Mouse (Mus musculus) neural tube, embryonic 11.5 days (tissue): ENCODE data around the gene D630036H23Rik. TPM values are rescaled to one million over a fixed set of nuclear protein-coding genes. Genes with fewer than 3 reads are reported as not detected.

Experiments
- ATAC-seq: fragments of 200-750 bp; cut with Nextera tagmentation; 2 replicates; pipeline ENCODE4 v1.8.0; 2017; ENCODE audit warnings: moderate number of reproducible peaks, mild to moderate bottlenecking, moderate TSS enrichment, moderate library complexity; ENCODE audit not compliant: insufficient read depth, low FRiP score, low TSS enrichment
- DNase-seq: peaks from one replicate; pipeline ENCODE4 v3.0.0-alpha.2; 2015; ENCODE audit warnings: low spot score
- H3K27ac ChIP-seq: fragments of 300-500 bp; sonication (generic); 2 replicates; pipeline ENCODE4 v1.5.1; 2014; ENCODE audit warnings: low read depth, mild to moderate bottlenecking, low read length
- H3K27me3 ChIP-seq: fragments of 300-500 bp; sonication (generic); 2 replicates; pipeline ENCODE4 v1.6.1; 2014; ENCODE audit warnings: mild to moderate bottlenecking, low read length, mixed read lengths; ENCODE audit not compliant: control insufficient read depth, insufficient read depth
- H3K36me3 ChIP-seq: fragments of 300-500 bp; sonication (generic); 2 replicates; pipeline ENCODE4 v1.6.1; 2014; ENCODE audit warnings: mild to moderate bottlenecking, low read length, moderate library complexity, mixed read lengths; ENCODE audit not compliant: control insufficient read depth, insufficient read depth
- H3K4me1 ChIP-seq: fragments of 300-500 bp; sonication (generic); 2 replicates; pipeline ENCODE4 v1.6.1; 2014; ENCODE audit warnings: low read length, mixed read lengths; ENCODE audit not compliant: control insufficient read depth, insufficient read depth
- H3K4me2 ChIP-seq: fragments of 300-500 bp; sonication (generic); 2 replicates; pipeline ENCODE4 v1.6.1; 2014; ENCODE audit warnings: low read depth, mild to moderate bottlenecking, moderate library complexity
- H3K4me3 ChIP-seq: fragments of 300-500 bp; sonication (generic); 2 replicates; pipeline ENCODE4 v1.5.1; 2014; ENCODE audit warnings: low read depth, low read length
- H3K9ac ChIP-seq: fragments of 300-500 bp; sonication (generic); 2 replicates; pipeline ENCODE4 v1.6.1; 2014; ENCODE audit warnings: mild to moderate bottlenecking, low read length
- H3K9me3 ChIP-seq: fragments of 300-500 bp; sonication (generic); 2 replicates; pipeline ENCODE4 v1.6.1; 2016; ENCODE audit warnings: low read length; ENCODE audit not compliant: control insufficient read depth
- WGBS: fragments of 180-500 bp; shearing (Covaris S2); extraction: QIAGEN DNeasy Blood & Tissue Kit; methylation state at CpG from one replicate; pipeline ENCODE4 v1.1.7; 2014; 5-methylcytosine and 5-hydroxymethylcytosine counted together
- polyA plus RNA-seq: library from polyadenylated mRNA; unstranded; fragments of >200 nt; fragmentation: Nextera tagmentation; extraction: Ambion mirVana; gene quantifications from 2 replicates; pipeline ENCODE4 v1.2.1, GENCODE M21; 2014

D630036H23Rik gene
- polyA plus RNA-seq: 1.1 and 1.2 TPM in 2 replicates

DNA sequence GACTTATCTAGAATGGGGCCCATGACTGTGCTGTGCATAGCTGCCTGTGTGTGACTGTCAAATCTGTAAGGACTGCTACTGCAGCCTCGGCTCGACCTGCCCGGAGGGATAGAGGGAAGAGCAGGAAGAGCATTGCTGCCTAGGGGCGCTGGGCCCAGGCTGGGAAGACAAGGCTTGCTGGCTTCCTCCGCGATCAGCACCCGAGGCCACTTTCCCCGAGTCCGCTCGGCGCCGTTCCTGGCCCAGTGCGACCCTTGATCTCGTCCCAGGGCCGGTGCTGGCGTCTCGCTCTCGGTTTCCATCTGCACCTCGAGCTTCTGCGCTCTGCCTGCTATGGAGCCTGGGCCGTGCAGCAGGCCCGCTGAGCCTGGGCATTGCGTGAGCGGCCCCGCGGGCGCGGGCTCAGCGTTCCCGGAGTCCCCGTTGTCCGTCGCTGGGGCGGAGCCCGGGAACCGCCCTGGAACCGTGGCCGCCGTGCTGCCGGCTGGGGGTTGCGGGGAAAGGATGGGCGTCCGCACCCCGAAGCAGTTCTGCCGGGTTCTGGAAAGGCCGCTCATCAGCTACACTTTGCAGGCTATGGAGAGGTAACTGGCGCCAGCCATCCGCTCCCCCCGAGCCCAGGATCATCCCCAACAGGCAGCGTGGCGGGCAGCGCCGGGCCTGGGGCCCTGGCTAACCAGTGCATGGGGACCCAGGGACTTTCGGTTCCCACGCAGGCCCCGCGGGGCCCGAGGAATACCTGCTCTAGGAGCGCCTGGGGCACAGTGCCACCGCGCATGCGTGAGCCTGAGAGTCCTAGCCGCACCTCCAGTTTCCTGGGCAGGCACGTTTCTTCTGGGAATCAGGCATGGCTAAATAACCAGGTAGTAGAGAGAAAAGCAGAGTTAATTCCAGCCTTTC lies at the start of gene D630036H23Rik, which contains the start of gene Ispd:
Gene D630036H23Rik, minus strand, starts transcription at position 741 of the 900 bp plus-strand sequence.
Gene Ispd, plus strand, starts transcription at position 10 of the 900 bp plus-strand sequence.
- DNase-seq (peak; percentile 88), ATAC-seq (peak; percentile 91)
- H3K27me3 ChIP-seq: no peaks in the 10 kb centered on the region
- no peaks in the 10 kb centered on the region for H3K36me3 ChIP-seq
- H3K27ac ChIP-seq: peak within 1 kb of the TSS; percentile 88
- H3K4me2 ChIP-seq: peak within 1 kb of the TSS; percentile 71
- WGBS: under 1% methylated on average over 64 of the region's 64 CpGs
- H3K4me3 ChIP-seq: peak within 1 kb of the TSS; percentile 54
- no peaks in the 10 kb centered on the region for H3K9me3 ChIP-seq
- peak within 1 kb of the TSS; percentile 95 for H3K9ac ChIP-seq
- H3K4me1 ChIP-seq: no peaks in the 10 kb centered on the region

- ATAC-seq (peak; percentile 54; the same call in 1 of the 2 replicates), DNase-seq (peak; percentile 16)
- WGBS: 46% methylated on average over 15 of the region's 15 CpGs
- Histone ChIP-seq H3K4me3 (no peak overlapping the region), H3K4me1 (no peaks in the 10 kb centered on the region; the same call in 1 of the 2 replicates), H3K27me3 (no peaks in the 10 kb centered on the region), H3K36me3 (no peaks in the 10 kb centered on the region), H3K9me3 (no peaks in the 10 kb centered on the region), H3K4me2 (no peak overlapping the region), H3K27ac (no peak overlapping the region), H3K9ac (no peak overlapping the region)
Measured at GRCm38 (mm10) chr12:36426163-36427045, 44.4 kb upstream of the D630036H23Rik start.

GRCm38 (mm10) chr12:36425258-36425657 lies 43.3 kb upstream of the D630036H23Rik start:
- Histone ChIP-seq H3K9me3 (no peaks in the 10 kb centered on the region), H3K27ac (no peak overlapping the region), H3K4me3 (no peak overlapping the region), H3K4me1 (no peaks in the 10 kb centered on the region; the same call in 1 of the 2 replicates), H3K4me2 (no peak overlapping the region), H3K9ac (no peak overlapping the region), H3K27me3 (no peaks in the 10 kb centered on the region), H3K36me3 (no peaks in the 10 kb centered on the region)
- 51% methylated on average over 7 of the region's 7 CpGs for WGBS
- DNase-seq: no peak
- ATAC-seq: peak; percentile 56

DNA sequence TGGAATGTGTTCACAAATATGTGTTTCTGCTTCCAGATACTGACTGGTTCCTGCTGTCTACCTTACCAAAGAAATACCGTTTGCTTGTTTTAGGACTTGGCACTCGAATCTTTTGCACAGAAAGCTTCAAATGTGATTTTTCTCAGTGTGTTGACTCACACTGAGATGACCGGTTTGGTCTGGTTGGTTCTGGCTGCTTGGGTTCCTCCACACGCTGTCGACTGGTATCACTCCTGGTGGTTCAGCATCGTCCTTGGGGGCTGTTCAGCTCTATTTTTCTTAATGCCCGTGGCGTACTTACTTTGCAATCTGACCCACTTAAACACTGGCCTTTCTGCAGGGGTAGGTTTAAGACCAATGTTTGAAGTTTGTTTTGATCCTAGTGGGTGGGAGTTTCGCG lies 41.7 kb upstream of the D630036H23Rik start:
- Histone ChIP-seq H3K4me1 (no peaks in the 10 kb centered on the region; the same call in 1 of the 2 replicates), H3K4me3 (no peak overlapping the region), H3K9ac (no peak overlapping the region), H3K9me3 (no peaks in the 10 kb centered on the region), H3K27me3 (no peaks in the 10 kb centered on the region), H3K27ac (no peak overlapping the region), H3K4me2 (no peak overlapping the region), H3K36me3 (no peaks in the 10 kb centered on the region)
- WGBS: 67% methylated on average over 10 of the region's 10 CpGs
- ATAC-seq: no peak
- no peak for DNase-seq

- no peak overlapping the region for H3K9ac ChIP-seq
- 92% methylated on average over 2 of the region's 2 CpGs for WGBS
- H3K4me1 ChIP-seq: no peaks in the 10 kb centered on the region
- no peak overlapping the region for H3K27ac ChIP-seq
- ATAC-seq (no peak), DNase-seq (no peak)
- H3K36me3 ChIP-seq: no peaks in the 10 kb centered on the region
- H3K4me2 ChIP-seq: no peak overlapping the region
- H3K27me3 ChIP-seq: no peaks in the 10 kb centered on the region
- H3K9me3 ChIP-seq: no peaks in the 10 kb centered on the region
- no peak overlapping the region for H3K4me3 ChIP-seq
Measured at GRCm38 (mm10) chr12:36395115-36395514, 13.1 kb upstream of the D630036H23Rik start.

GRCm38 (mm10) chr12:36386991-36387390 lies 5.0 kb upstream of the D630036H23Rik start:
- 92% methylated on average over 4 of the region's 4 CpGs for WGBS
- Histone ChIP-seq H3K27ac (no peak overlapping the region), H3K4me3 (no peak overlapping the region), H3K36me3 (no peaks in the 10 kb centered on the region), H3K4me2 (no peak overlapping the region), H3K4me1 (no peaks in the 10 kb centered on the region), H3K9ac (no peak overlapping the region), H3K9me3 (no peaks in the 10 kb centered on the region), H3K27me3 (no peaks in the 10 kb centered on the region)
- ATAC-seq (no peak), DNase-seq (no peak)

DNA sequence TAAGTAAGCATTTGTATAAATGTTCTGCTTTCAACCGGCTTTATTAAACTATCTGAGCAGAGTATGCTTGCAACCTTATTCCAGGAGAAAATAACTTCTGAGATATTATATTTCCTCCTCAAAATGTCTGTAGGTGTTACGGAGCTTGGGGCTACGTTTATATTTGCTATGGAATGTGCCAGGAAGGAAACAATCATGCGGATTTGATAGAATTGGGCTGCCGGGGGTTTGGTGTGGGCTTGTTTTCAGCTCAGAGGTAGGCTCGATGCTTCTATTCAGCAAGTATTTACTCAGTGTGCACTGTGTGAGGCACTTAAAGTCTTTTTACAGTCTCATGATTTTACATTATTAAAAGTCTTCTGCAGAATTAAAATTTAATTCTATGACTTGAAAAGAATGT lies 3.4 kb upstream of the D630036H23Rik start:
- Histone ChIP-seq H3K27me3 (no peaks in the 10 kb centered on the region), H3K9me3 (no peaks in the 10 kb centered on the region), H3K4me1 (no peaks in the 10 kb centered on the region), H3K4me2 (no peak overlapping the region), H3K36me3 (no peaks in the 10 kb centered on the region), H3K27ac (no peak overlapping the region), H3K9ac (no peak overlapping the region), H3K4me3 (no peak overlapping the region)
- DNase-seq (no peak), ATAC-seq (no peak)
- 76% methylated on average over 6 of the region's 6 CpGs for WGBS

GRCm38 (mm10) chr12:36380806-36381205 lies 1.2 kb downstream of the D630036H23Rik start:
- Histone ChIP-seq H3K27me3 (no peaks in the 10 kb centered on the region), H3K9me3 (no peaks in the 10 kb centered on the region), H3K27ac (no peak overlapping the region), H3K4me2 (no peak overlapping the region), H3K4me3 (no peak overlapping the region), H3K9ac (no peak overlapping the region), H3K4me1 (no peaks in the 10 kb centered on the region), H3K36me3 (no peaks in the 10 kb centered on the region)
- DNase-seq (no peak), ATAC-seq (no peak; the same call in 1 of the 2 replicates)
- WGBS: 32% methylated on average over 5 of the region's 5 CpGs
